Mouse (Mus musculus): ENCODE results near the gene Limd1.

Limd1 gene

GRCm38 (mm10) chr9:123478031-123478585, 398 bp upstream of the Limd1 start:
- no peak; the same call in 1 of the 2 replicates for TF ChIP-seq GATA4 (IDR thresholded peaks at IDR 0.05; ENCODE audit: insufficient replicate concordance, low read length)

- TF ChIP-seq GATA4 (IDR thresholded peaks at IDR 0.05; ENCODE audit: insufficient replicate concordance, low read length) = no peak
Measured at GRCm38 (mm10) chr9:123479196-123479669, 727 bp downstream of the Limd1 start.

GRCm38 (mm10) chr9:123479876-123480252, 1.4 kb downstream of the Limd1 start:
- TF ChIP-seq GATA4 (IDR thresholded peaks at IDR 0.05; ENCODE audit: insufficient replicate concordance, low read length) = no peak

GRCm38 (mm10) chr9:123480253-123480921, 1.9 kb downstream of the Limd1 start:
- no peak for TF ChIP-seq GATA4 (IDR thresholded peaks at IDR 0.05; ENCODE audit: insufficient replicate concordance, low read length)

- TF ChIP-seq GATA4 (IDR thresholded peaks at IDR 0.05; ENCODE audit: insufficient replicate concordance, low read length) = no peak
Measured at GRCm38 (mm10) chr9:123481136-123481535, 2.6 kb downstream of the Limd1 start.

- TF ChIP-seq GATA4 (IDR thresholded peaks at IDR 0.05; ENCODE audit: insufficient replicate concordance, low read length) = no peak
Measured at GRCm38 (mm10) chr9:123483598-123483997, 5.1 kb downstream of the Limd1 start.

- TF ChIP-seq GATA4 (IDR thresholded peaks at IDR 0.05; ENCODE audit: insufficient replicate concordance, low read length) = no peak
Measured at GRCm38 (mm10) chr9:123484830-123485229, 6.3 kb downstream of the Limd1 start.

- no peak for TF ChIP-seq GATA4 (IDR thresholded peaks at IDR 0.05; ENCODE audit: insufficient replicate concordance, low read length)
Measured at GRCm38 (mm10) chr9:123485561-123485960, 7.1 kb downstream of the Limd1 start.

GRCm38 (mm10) chr9:123486635-123487034, 8.1 kb downstream of the Limd1 start:
- TF ChIP-seq GATA4 (IDR thresholded peaks at IDR 0.05; ENCODE audit: insufficient replicate concordance, low read length) = peak; percentile 19; the same call in 1 of the 2 replicates

- TF ChIP-seq GATA4 (IDR thresholded peaks at IDR 0.05; ENCODE audit: insufficient replicate concordance, low read length) = no peak
Measured at GRCm38 (mm10) chr9:123489073-123489472, 10.6 kb downstream of the Limd1 start.

GRCm38 (mm10) chr9:123489727-123490343, 11.3 kb downstream of the Limd1 start:
- TF ChIP-seq GATA4 (IDR thresholded peaks at IDR 0.05; ENCODE audit: insufficient replicate concordance, low read length) = no peak

- TF ChIP-seq GATA4 (IDR thresholded peaks at IDR 0.05; ENCODE audit: insufficient replicate concordance, low read length) = no peak
Measured at GRCm38 (mm10) chr9:123490930-123491329, 12.4 kb downstream of the Limd1 start.

GRCm38 (mm10) chr9:123491917-123492585, 13.5 kb downstream of the Limd1 start:
- TF ChIP-seq GATA4 (IDR thresholded peaks at IDR 0.05; ENCODE audit: insufficient replicate concordance, low read length) = no peak

GRCm38 (mm10) chr9:123496665-123497064, 18.2 kb downstream of the Limd1 start:
- no peak for TF ChIP-seq GATA4 (IDR thresholded peaks at IDR 0.05; ENCODE audit: insufficient replicate concordance, low read length)

GRCm38 (mm10) chr9:123497906-123498305, 19.4 kb downstream of the Limd1 start:
- TF ChIP-seq GATA4 (IDR thresholded peaks at IDR 0.05; ENCODE audit: insufficient replicate concordance, low read length) = no peak

- no peak for TF ChIP-seq GATA4 (IDR thresholded peaks at IDR 0.05; ENCODE audit: insufficient replicate concordance, low read length)
Measured at GRCm38 (mm10) chr9:123500480-123500879, 22.0 kb downstream of the Limd1 start.

Data from liver, adult (tissue).